Mouse (Mus musculus): Measurements from ENCODE around the gene Zfp987.
"Not testable (repeated sequence)": the region's sequence is repeated elsewhere in the genome, so short reads cannot be mapped to it uniquely, and the experiment has no call there.

Gene Zfp987

GRCm38 (mm10) chr4:146096998-146097397, at the start of gene Zfp987:
Gene Zfp987, plus strand, starts transcription at chr4:146097298.
- not testable (repeated sequence) for DNase-seq (ENCODE audit: low read depth, low spot score)

DNA sequence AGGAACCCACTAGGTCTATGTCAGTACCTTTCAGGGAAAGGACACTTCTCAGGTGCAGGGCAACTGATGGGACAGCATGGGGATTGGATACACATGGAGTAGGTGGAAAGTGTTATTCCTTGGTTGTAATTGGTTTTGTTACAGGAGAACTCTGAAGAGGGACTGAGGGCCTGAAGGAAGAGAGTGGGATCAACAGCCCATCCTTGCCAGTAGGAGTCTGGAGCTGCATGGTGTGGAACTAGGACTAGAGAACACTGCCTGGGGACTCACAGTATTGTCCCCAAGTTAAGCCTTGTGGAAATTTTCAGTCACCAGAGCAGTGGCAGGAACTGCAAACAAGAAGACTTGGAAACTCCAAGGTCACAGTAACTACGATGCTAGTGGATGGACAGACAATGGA, 44.6 kb upstream of the Zfp987 start:
- DNase-seq (ENCODE audit: low read depth, low spot score) = peak; percentile 11

DNA sequence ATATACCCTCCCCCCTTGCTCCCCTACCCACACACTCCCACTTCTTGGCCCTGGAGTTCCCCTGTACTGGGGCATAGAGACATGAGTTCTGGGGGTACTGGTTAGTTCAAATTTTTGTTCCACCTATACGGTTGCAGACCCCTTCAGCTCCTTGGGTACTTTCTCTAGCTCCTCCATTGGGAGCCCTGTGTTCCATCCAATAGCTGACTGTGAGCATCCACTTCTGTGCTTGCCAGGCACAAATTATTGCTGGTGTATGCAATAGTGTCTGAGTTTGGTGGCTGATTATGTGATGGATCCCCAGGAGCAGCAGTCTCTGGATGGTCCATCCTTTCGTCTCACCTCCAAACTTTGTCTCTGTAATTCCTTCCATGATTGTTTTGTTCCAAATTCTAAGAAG, 43.7 kb upstream of the Zfp987 start:
- peak; percentile 18 for DNase-seq (ENCODE audit: low read depth, low spot score)

DNA sequence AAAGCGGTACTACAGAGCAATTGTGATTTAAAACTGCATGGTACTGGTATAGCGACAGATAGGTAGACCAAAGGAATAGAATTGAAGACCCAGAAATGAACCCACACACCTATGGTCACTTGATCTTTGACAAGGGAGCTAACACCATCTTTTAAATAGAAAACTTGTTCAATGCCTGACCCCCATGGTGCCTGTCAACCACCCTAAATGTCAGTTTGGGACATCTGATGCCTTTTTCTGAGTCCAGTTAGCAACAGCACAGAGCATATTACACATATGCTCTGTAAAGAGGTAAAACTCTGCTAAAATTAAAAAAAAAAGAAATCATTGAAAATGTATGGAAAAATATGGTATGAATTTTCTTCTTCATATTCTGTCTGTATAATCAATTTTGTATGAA, 41.8 kb upstream of the Zfp987 start:
- peak; percentile 60 for DNase-seq (ENCODE audit: low read depth, low spot score)

- peak; percentile 63 for DNase-seq (ENCODE audit: low read depth, low spot score)
Observed at GRCm38 (mm10) chr4:146058646-146059045, 38.5 kb upstream of the Zfp987 start.

DNA sequence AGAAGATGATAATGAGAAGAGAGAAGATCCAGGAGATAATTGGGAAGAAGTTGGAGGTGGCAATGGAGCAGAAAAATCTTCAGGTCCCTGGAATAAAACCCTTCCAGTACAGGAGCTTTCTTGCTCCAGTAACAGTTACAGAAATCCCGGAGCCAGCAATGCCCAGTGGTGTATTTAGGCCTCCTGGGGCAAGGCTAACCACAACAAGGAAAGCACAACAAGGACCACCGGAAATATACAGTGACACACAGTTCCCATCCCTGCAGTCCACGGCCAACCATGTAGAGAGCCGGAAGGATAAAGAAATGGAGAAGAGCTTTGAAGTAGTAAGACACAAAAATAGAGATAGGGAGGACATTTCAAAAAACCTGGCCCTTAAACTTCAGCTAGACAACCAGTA, 38.0 kb upstream of the Zfp987 start:
- peak; percentile 13 for DNase-seq (ENCODE audit: low read depth, low spot score)

GRCm38 (mm10) chr4:146059974-146060693, 37.0 kb upstream of the Zfp987 start:
- peak; percentile 41 for DNase-seq (ENCODE audit: low read depth, low spot score)

DNA sequence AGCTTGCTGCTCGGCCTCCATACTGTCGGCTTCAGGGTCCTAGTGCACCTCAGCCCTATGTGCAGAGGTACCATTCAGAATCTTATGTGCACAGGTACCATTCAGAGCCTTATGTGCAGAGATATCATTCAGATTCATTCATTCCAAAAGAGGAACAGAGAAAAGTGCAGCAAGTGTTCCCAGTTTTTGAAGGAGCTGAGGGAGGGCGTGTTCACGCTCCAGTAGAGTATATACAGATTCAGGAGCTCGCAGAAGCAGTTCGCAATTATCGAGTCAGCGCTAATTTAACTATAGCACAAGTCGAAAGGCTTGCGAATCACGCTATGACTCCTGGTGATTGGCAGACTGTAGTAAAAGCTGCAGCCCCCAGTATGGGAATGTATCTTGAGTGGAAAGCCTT, 36.0 kb upstream of the Zfp987 start:
- DNase-seq (ENCODE audit: low read depth, low spot score) = peak; percentile 2

GRCm38 (mm10) chr4:146062021-146062420, 35.1 kb upstream of the Zfp987 start:
- peak; percentile 1 for DNase-seq (ENCODE audit: low read depth, low spot score)

- DNase-seq (ENCODE audit: low read depth, low spot score) = peak; percentile 1
Observed at GRCm38 (mm10) chr4:146063001-146063400, 34.1 kb upstream of the Zfp987 start.

- not testable (repeated sequence) for DNase-seq (ENCODE audit: low read depth, low spot score)
Observed at GRCm38 (mm10) chr4:146063621-146064020, 33.5 kb upstream of the Zfp987 start.

DNA sequence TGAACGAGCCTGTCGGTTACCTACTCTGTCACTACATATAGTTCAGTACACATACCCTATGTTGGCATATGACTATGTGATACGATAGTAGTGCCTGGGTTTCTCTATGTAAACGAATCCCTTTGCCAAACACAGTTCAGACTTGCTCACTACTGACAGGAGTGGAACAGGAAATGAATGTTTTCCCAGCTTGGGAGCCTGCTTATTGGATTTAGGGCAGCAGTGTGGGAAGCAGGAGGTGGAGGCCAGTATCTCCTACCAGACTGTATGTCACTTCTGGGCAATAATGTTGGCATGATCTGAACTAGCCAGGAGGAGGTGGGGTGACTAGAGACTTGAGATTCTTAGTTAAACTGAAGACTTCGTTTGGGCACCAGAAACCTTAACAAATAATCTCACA, 32.3 kb upstream of the Zfp987 start:
- peak; percentile 1 for DNase-seq (ENCODE audit: low read depth, low spot score)

DNA sequence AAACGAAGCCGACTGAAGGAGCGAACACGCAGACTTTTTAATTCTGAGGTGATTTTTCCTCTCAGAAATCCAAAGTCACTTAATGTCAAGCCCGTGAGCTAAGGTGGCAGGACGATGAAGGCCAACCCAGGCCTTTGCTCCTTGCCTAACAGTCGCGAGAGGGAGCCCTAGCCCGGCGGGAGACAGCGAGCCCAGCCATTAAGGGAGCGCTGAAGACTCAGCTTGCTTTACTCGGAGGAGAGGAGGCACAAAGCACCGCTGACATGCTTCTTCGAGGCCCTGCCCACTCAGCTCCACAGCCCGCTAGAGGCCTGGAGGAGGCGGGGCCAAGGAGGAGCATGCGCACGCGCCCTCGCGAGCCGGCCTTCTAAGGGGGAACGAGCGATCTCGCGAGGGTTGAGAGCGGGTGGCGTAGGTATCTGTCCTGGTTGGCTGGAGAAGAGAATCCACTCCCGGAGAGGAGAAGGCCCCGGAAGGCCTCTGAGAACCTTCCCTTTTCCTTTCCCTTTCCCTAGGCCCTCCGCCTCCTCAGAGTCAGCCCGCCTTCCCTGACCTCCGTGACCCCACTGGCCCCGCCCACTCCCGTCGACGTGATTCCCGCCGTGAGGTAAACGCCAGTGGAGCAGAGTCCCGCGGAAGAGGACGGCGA, 30.0 kb upstream of the Zfp987 start:
- peak; percentile 100 for DNase-seq (ENCODE audit: low read depth, low spot score)

- peak; percentile 78 for DNase-seq (ENCODE audit: low read depth, low spot score)
Observed at GRCm38 (mm10) chr4:146067594-146067993, 29.5 kb upstream of the Zfp987 start.

DNA sequence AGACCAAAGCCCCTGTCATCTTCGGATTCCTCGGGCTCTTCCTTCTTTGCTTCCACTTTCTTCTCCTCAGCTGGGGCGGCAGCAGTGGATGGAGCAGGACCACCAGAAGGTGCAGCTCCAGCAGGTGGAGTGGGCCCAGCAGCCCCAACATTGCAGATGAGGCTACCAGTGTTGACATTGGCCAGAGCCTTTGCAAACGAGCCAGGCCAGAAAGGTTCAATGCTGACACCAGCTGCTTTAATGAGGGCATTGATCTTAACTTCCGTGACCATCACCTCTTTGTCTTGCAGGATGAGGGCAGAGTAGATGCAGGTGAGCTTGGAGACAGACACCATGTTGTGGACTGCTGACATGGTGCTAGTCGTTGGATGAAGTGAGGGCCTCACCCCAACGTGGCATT, 23.8 kb upstream of the Zfp987 start:
- not testable (repeated sequence) for DNase-seq (ENCODE audit: low read depth, low spot score)

GRCm38 (mm10) chr4:146101448-146101847, 4.3 kb downstream of the Zfp987 start:
- peak; percentile 88 for DNase-seq (ENCODE audit: low read depth, low spot score)

DNA sequence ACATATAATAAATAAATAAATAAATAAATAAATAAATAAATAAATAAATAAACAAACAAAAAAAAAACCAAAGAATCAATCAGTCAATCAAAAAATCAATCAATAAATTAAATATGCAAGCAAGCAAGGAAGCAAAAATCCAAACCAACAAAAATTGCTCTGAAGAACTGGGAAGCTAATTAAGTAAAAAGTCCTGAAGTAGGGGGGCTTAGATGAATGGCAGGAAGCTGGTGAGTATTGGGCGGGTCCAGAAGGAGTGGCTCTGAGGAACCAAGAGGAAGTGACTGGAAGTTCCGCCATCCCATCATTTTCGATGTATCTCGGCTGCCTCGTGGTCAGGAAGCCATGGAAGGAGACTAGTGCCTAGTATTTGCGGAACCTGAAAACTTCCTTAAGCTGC, 59.4 kb downstream of the Zfp987 start, which contains the start of gene Zfp600:
TSS of gene Zfp600 (plus strand) at position 301 of the 400 bp plus-strand sequence.
- DNase-seq (ENCODE audit: low read depth, low spot score) = not testable (repeated sequence)

GRCm38 (mm10) chr4:146162893-146163292, 65.8 kb downstream of the Zfp987 start:
- not testable (repeated sequence) for DNase-seq (ENCODE audit: low read depth, low spot score)

GRCm38 (mm10) chr4:146167202-146167832, 70.2 kb downstream of the Zfp987 start:
- DNase-seq (ENCODE audit: low read depth, low spot score) = peak; percentile 23

- peak; percentile 89 for DNase-seq (ENCODE audit: low read depth, low spot score)
Observed at GRCm38 (mm10) chr4:146167879-146168532, 70.9 kb downstream of the Zfp987 start.

DNA sequence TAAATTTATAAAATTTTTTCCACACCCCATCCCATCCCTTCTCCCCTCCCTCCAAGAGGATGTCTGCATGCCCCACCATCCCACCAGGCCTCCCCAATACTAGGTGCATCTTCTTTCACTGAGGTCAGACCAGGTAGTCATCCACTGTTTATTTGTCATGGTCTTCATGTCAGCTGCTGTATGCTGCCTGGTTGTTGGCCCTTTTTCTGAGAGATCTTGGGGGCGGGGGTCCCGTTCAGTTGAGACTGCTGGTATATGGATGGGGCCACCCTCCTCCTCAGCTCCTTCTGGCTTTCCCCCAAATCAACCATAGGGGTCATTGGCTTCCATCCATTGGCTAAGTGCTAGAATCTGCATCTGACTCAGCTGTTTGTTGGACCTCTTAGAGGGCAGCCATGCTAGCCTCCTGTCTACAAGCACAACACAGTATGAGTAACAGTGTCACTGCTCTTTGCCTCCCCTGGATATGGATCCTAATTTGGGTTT, 71.7 kb downstream of the Zfp987 start:
- DNase-seq (ENCODE audit: low read depth, low spot score) = not testable (repeated sequence)

Data from R1 (cell line).